Mouse (Mus musculus) thymus, adult 2 months (tissue): ENCODE data around the gene Cers1.

ENCODE experiments used
- CTCF ChIP-seq: fragments of 200-500 bp; IDR thresholded peaks from 2 replicates; pipeline ENCODE4 v1.5.1; 2012; ENCODE audit warnings: mild to moderate bottlenecking, control low read depth, low read length, moderate library complexity, borderline replicate concordance; ENCODE audit not compliant: control insufficient read depth, poor library complexity, insufficient read depth; ENCODE audit errors: extremely low read depth
- POLR2A ChIP-seq: fragments of 200-500 bp; IDR thresholded peaks from 2 replicates; pipeline ENCODE4 v1.6.1; 2012; ENCODE audit warnings: mild to moderate bottlenecking, low read length, control low read depth, moderate library complexity; ENCODE audit not compliant: control insufficient read depth, poor library complexity, insufficient read depth; ENCODE audit errors: extremely low read depth

DNA sequence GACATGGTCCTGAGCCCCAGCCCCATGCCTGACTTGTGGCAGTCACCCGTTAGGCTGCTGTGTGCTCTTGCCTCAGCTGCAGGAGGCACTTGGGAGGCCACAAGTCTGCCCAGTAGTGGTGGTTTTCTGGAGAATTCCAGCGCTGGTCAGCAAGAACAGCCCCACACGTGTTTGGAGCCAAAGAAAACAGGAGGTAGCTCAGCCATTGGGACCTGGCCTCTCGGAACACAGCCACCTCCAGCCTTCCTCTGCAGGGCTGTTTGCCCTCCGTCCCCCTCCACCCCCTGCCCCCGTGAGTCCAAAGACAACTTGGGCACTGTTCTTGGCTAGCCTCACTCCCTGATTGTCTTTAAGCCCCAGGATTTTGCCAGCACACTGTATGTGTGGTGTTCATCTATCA is 56.4 kb downstream of the Cers1 start:
- TF ChIP-seq CTCF (no peak), POLR2A (no peak)
